Comparison of ENCODE assay signal across 26 mouse cellular contexts in the genomic region with DNA sequence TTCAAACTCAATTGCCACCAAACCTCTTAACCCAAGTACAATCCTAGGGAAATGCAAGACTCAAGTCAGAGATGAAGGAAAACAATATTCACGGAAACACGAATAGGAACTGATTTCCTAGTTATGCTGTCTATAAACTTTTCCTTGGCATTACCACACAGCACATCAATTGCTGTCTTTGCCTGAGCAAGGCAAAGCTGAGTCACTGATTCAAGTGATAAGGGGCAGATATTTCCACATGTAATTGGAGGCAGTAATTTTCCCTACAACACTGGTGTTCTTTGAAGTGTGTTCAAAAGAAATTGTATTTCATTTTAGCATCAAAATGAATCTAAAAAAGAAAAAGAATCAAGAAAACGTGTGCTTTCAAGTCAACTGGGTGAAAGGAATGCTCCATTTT.
"Had no signal": no experiment of that assay in that cellular context is flagged by ENCODE, and none has a peak within 500 bp of the region (broad histone marks: within the 10 kb centered on the region; RNA-seq: fewer than 3 reads in every experiment).

No protein-coding gene starts in this region.

- H3K36me3 ChIP-seq: heart, embryonic 10.5 days; heart, embryonic 12.5 days; hindbrain, embryonic 10.5 days; hindbrain, embryonic 12.5 days; kidney, embryonic 15.5 days; limb, embryonic 10.5 days; limb, embryonic 12.5 days; liver, embryonic 13.5 days; liver, embryonic 15.5 days had no signal

- H3K27me3 ChIP-seq: heart, embryonic 12.5 days; hindbrain, embryonic 12.5 days; kidney, embryonic 15.5 days; limb, embryonic 12.5 days; liver, embryonic 13.5 days; liver, embryonic 15.5 days had no signal

- H3K4me1 ChIP-seq: heart, embryonic 10.5 days; heart, embryonic 12.5 days; hindbrain, embryonic 10.5 days; hindbrain, embryonic 12.5 days; kidney, embryonic 15.5 days; limb, embryonic 10.5 days; limb, embryonic 12.5 days; liver, embryonic 13.5 days; liver, embryonic 15.5 days had no signal

- H3K4me3 ChIP-seq: heart, embryonic 10.5 days; heart, embryonic 12.5 days; hindbrain, embryonic 10.5 days; hindbrain, embryonic 12.5 days; kidney, embryonic 15.5 days; limb, embryonic 10.5 days; limb, embryonic 12.5 days; liver, embryonic 13.5 days; liver, embryonic 15.5 days had no signal

- H3K9me3 ChIP-seq: heart, embryonic 10.5 days; heart, embryonic 12.5 days; hindbrain, embryonic 10.5 days; hindbrain, embryonic 12.5 days; kidney, embryonic 15.5 days; limb, embryonic 10.5 days; limb, embryonic 12.5 days; liver, embryonic 13.5 days; liver, embryonic 15.5 days had no signal

- ATAC-seq: hindbrain, embryonic 16.5 days; inflammation-experienced regulatory T-cells, adult 6 months had no signal

- H3K9ac ChIP-seq: heart, embryonic 12.5 days; hindbrain, embryonic 12.5 days; hindbrain, embryonic 14.5 days; kidney, embryonic 15.5 days; limb, embryonic 12.5 days; liver, embryonic 13.5 days; liver, embryonic 15.5 days had no signal

- H3K4me2 ChIP-seq: heart, embryonic 12.5 days; hindbrain, embryonic 12.5 days; hindbrain, embryonic 14.5 days; kidney, embryonic 15.5 days; limb, embryonic 12.5 days; liver, embryonic 11.5 days; liver, embryonic 13.5 days; liver, embryonic 15.5 days had no signal

- H3K27ac ChIP-seq: heart, embryonic 10.5 days; hindbrain, embryonic 10.5 days; hindbrain, embryonic 12.5 days; hindbrain, embryonic 14.5 days; kidney, embryonic 15.5 days; kidney, postnatal 0 days; limb, embryonic 10.5 days; limb, embryonic 12.5 days; liver, embryonic 13.5 days; liver, embryonic 15.5 days had no signal

- DNase-seq: gastrocnemius, postnatal 25 days; heart, adult 18-20 months; heart, postnatal 10 days; heart, postnatal 4 days; kidney, adult 11 months; kidney, adult 2 months; kidney, adult 9 months; kidney, postnatal 14 days; kidney, postnatal 36 days; layer of hippocampus, adult 9-11 months; layer of hippocampus, postnatal 36 days; liver; liver, embryonic 13.5 days had no signal
